Mouse (Mus musculus) testis, adult 2 months (tissue): ENCODE data around the gene Smg7.

Experiments used
- CTCF ChIP-seq: fragments of 200-500 bp; IDR thresholded peaks from 2 replicates; pipeline ENCODE4 v1.5.1; 2012; ENCODE audit warnings: low read depth, mild to moderate bottlenecking, inconsistent platforms, low read length, moderate library complexity; ENCODE audit not compliant: control insufficient read depth, insufficient read depth, insufficient replicate concordance
- POLR2A ChIP-seq: fragments of 200-500 bp; IDR thresholded peaks from 2 replicates; pipeline ENCODE4 v1.6.1; 2012; ENCODE audit warnings: low read depth, mild to moderate bottlenecking, inconsistent platforms, low read length, moderate library complexity; ENCODE audit not compliant: control insufficient read depth

- TF ChIP-seq POLR2A (no peak), CTCF (no peak)
Observed at GRCm38 (mm10) chr1:152835061-152835460, 67.4 kb downstream of the Smg7 start.
